Mouse (Mus musculus): ENCODE measurements around the gene Mcemp1.

- TF ChIP-seq ZNF384 (IDR thresholded peaks at IDR 0.05; ENCODE audit: low read depth, low read length) = no peak
- TF ChIP-seq CHD2 (IDR thresholded peaks at IDR 0.05; ENCODE audit: low read depth, low read length) = no peak
- no peak for TF ChIP-seq HCFC1 (IDR thresholded peaks at IDR 0.05; ENCODE audit: borderline replicate concordance, insufficient read depth, low read length)
- no peak for TF ChIP-seq MAFK (IDR thresholded peaks at IDR 0.05; ENCODE audit: insufficient read depth, low read depth, low read length)
These were observed 18.0 kb upstream of the Mcemp1 start for GRCm38 (mm10) chr8:3647561-3647960.

Data from ES-E14 (cell line).